Mouse (Mus musculus) hindbrain, postnatal 0 days (tissue): Measurements from ENCODE around the gene Lrrfip1. TPM values are rescaled to one million over a fixed set of nuclear protein-coding genes. Genes with fewer than 3 reads are reported as not detected.

Source experiments
- ATAC-seq: fragments of 200-750 bp; cut with Nextera tagmentation; 2 replicates; pipeline ENCODE4 v1.8.0; 2017; ENCODE audit warnings: mild to moderate bottlenecking, moderate TSS enrichment, moderate library complexity
- DNase-seq: peaks from one replicate; pipeline ENCODE4 v3.0.0-alpha.2; 2015; ENCODE audit warnings: low spot score
- H3K27ac ChIP-seq: fragments of 300-500 bp; sonication (generic); 2 replicates; pipeline ENCODE4 v1.5.1; 2014; ENCODE audit warnings: mild to moderate bottlenecking
- H3K27me3 ChIP-seq: fragments of 300-500 bp; sonication (generic); 2 replicates; pipeline ENCODE4 v1.6.1; 2014; ENCODE audit warnings: low read length, mixed read lengths; ENCODE audit not compliant: insufficient read depth
- H3K36me3 ChIP-seq: fragments of 300-500 bp; sonication (generic); 2 replicates; pipeline ENCODE4 v1.6.1; 2014; ENCODE audit warnings: low read length, mixed read lengths; ENCODE audit not compliant: insufficient read depth
- H3K4me1 ChIP-seq: fragments of 300-500 bp; sonication (generic); 2 replicates; pipeline ENCODE4 v1.6.1; 2014; ENCODE audit warnings: antibody characterized with exemption, low read length, mixed read lengths; ENCODE audit not compliant: insufficient read depth
- H3K4me2 ChIP-seq: fragments of 300-500 bp; sonication (generic); 2 replicates; pipeline ENCODE4 v1.6.1; 2014; ENCODE audit warnings: low read depth, mild to moderate bottlenecking, low read length, moderate library complexity, mixed read lengths
- H3K4me3 ChIP-seq: fragments of 300-500 bp; sonication (generic); 2 replicates; pipeline ENCODE4 v1.5.1; 2014; ENCODE audit warnings: low read length
- H3K9ac ChIP-seq: fragments of 300-500 bp; sonication (generic); replicated peaks from 2 replicates; pipeline ENCODE4 v1.6.1; 2014; ENCODE audit warnings: mild to moderate bottlenecking, low read length, moderate library complexity, mixed read lengths
- H3K9me3 ChIP-seq: fragments of 300-500 bp; sonication (generic); 2 replicates; pipeline ENCODE4 v1.6.1; 2016; ENCODE audit warnings: low read length, mixed read lengths
- CTCF ChIP-seq: IDR thresholded peaks from 2 replicates; pipeline ENCODE4 v1.5.1; 2016; ENCODE audit warnings: antibody characterized with exemption, control low read depth, low read depth
- WGBS: fragments of 180-500 bp; shearing (Covaris S2); extraction: QIAGEN DNeasy Blood & Tissue Kit; methylation state at CpG from one replicate; pipeline ENCODE4 v1.1.7; 2014; 5-methylcytosine and 5-hydroxymethylcytosine counted together
- polyA plus RNA-seq: library from polyadenylated mRNA; unstranded; fragments of >200 nt; fragmentation: Nextera tagmentation; extraction: Ambion mirVana; gene quantifications from 2 replicates; pipeline ENCODE4 v1.2.1, GENCODE M21; 2015
- total RNA-seq: library from RNA; depleted of rRNA; stranded (reverse); fragments of >200 nt; gene quantifications from 2 replicates; pipeline ENCODE4 v1.2.3, GENCODE M21; 2014

Lrrfip1 gene
- total and polyA plus RNA-seq, 2 experiments from 2014 or later = 26.9 to 37.5 TPM

DNA sequence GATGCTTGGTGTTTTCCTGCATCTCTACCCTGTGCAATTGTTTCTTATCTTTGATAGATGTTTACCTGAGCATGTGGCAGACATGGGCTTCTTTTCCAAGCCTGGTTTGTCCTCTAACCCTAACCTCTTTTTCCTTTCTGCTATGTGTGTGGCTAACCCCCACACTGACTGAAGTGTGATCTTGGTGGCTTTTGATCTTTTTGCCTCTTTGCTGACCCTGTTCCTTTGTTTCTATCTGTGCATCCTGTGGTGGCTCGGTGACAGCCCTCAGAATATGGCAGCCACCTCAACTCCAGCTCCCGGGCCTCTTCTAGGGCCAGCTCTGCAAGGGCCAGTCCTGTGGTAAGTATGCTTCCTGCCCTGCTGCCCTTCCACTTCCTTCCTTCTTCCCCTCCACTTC is 94.8 kb downstream of the Lrrfip1 start:
- DNase-seq (no peak), ATAC-seq (no peak)
- Histone ChIP-seq H3K4me2 (no peak overlapping the region), H3K9me3 (no peaks in the 10 kb centered on the region), H3K4me3 (no peak overlapping the region), H3K36me3 (no peaks in the 10 kb centered on the region), H3K27ac (no peak overlapping the region), H3K27me3 (no peaks in the 10 kb centered on the region), H3K4me1 (no peaks in the 10 kb centered on the region), H3K9ac (no peak overlapping the region)
- 40% methylated on average over 2 of the region's 2 CpGs for WGBS
- no peak for TF ChIP-seq CTCF

DNA sequence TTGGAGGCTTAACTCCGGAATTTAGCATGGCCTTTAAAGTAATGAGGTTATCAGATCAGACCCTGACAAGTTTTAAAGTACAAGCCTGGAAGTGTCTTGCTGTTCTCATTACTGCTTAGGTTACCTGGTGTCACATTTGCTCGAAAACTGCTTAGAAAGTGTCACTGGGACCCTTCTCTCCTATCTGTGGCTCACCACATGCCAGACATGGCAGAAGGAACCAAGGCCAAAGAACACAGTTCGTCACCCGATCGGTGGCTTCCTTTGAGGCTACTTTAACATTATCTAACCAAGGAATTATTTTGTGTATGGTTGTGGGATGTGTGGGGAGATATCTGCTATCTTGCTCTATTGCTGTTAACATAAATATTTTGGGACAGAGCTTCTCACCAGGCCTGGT is 95.5 kb downstream of the Lrrfip1 start:
- Histone ChIP-seq H3K9ac (no peak overlapping the region), H3K9me3 (no peaks in the 10 kb centered on the region), H3K27me3 (no peaks in the 10 kb centered on the region), H3K4me2 (no peak overlapping the region), H3K4me1 (no peaks in the 10 kb centered on the region), H3K27ac (no peak overlapping the region), H3K4me3 (no peak overlapping the region), H3K36me3 (no peaks in the 10 kb centered on the region)
- no peak for DNase-seq
- WGBS = 91% methylated on average over 5 of the region's 5 CpGs
- TF ChIP-seq CTCF = no peak
- no peak for ATAC-seq

GRCm38 (mm10) chr1:91095258-91095657 is 96.7 kb downstream of the Lrrfip1 start:
- no peak for DNase-seq
- H3K9me3 ChIP-seq = no peaks in the 10 kb centered on the region
- H3K4me2 ChIP-seq = no peak overlapping the region
- no peak overlapping the region for H3K4me3 ChIP-seq
- no peaks in the 10 kb centered on the region for H3K4me1 ChIP-seq
- no peak for TF ChIP-seq CTCF
- H3K36me3 ChIP-seq = no peaks in the 10 kb centered on the region; the same call in 1 of the 2 replicates
- no peaks in the 10 kb centered on the region for H3K27me3 ChIP-seq
- 84% methylated on average over 3 of the region's 3 CpGs for WGBS
- no peak for ATAC-seq
- H3K27ac ChIP-seq = no peak overlapping the region
- H3K9ac ChIP-seq = no peak overlapping the region

DNA sequence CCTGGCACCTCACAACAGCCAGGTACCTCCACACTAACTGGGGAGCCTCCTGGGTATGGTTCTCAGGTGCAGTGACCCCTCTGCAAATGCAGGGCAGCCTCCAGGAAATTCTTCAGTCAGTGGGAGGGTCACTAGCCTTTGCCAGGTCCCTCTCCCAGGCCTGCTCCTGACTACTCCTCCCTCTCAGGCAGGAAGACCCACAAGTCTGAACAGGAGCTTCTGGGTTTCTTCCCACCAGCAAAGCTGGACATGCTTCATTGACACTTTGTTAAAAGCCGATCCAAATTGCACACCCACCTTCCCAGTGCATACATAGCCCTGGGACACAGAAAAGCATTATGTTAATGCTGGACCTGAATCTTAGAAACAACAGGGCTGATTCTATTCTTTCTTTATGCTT is 97.3 kb downstream of the Lrrfip1 start:
- no peak for ATAC-seq
- WGBS = 51% methylated on average over 1 of the region's 1 CpGs

DNA sequence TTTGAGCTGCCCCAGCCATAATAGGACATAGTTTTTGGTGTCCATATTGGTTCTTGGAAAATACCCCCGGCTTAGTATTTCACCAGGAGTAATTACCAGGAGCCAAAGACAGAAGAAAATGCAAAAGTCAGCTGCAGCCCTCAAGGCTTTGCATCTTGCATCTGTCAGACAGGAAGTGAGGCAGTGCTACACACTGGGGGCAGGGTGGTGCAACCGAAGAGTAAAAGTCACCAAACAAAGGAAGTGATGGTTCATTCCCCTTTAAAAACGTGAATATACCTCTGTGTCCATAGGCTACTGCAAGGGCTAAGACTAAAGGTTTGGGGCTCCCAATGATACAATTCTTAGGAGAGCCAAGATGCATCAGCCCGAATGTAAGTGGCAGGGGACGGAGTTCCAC is 98.0 kb downstream of the Lrrfip1 start:
- Histone ChIP-seq H3K9ac (no peak overlapping the region), H3K27ac (no peak overlapping the region), H3K27me3 (no peaks in the 10 kb centered on the region), H3K4me2 (no peak overlapping the region), H3K36me3 (no peaks in the 10 kb centered on the region; the same call in 1 of the 2 replicates), H3K4me1 (no peaks in the 10 kb centered on the region), H3K4me3 (no peak overlapping the region), H3K9me3 (no peaks in the 10 kb centered on the region)
- ATAC-seq = no peak
- 79% methylated on average over 5 of the region's 5 CpGs for WGBS
- no peak for DNase-seq
- TF ChIP-seq CTCF = no peak

More for the DNA sequence above, 97.3 kb downstream of the Lrrfip1 start:
- Histone ChIP-seq H3K4me3 (no peak overlapping the region), H3K27me3 (no peaks in the 10 kb centered on the region), H3K9ac (no peak overlapping the region), H3K36me3 (no peaks in the 10 kb centered on the region; the same call in 1 of the 2 replicates), H3K4me1 (no peaks in the 10 kb centered on the region), H3K27ac (no peak overlapping the region), H3K4me2 (no peak overlapping the region), H3K9me3 (no peaks in the 10 kb centered on the region)
- no peak for DNase-seq
- TF ChIP-seq CTCF = no peak

GRCm38 (mm10) chr1:91097283-91097834 is 98.8 kb downstream of the Lrrfip1 start:
- Histone ChIP-seq H3K36me3 (no peaks in the 10 kb centered on the region; the same call in 1 of the 2 replicates), H3K4me1 (no peaks in the 10 kb centered on the region), H3K4me2 (no peak overlapping the region), H3K27me3 (no peaks in the 10 kb centered on the region), H3K4me3 (no peak overlapping the region), H3K9me3 (no peaks in the 10 kb centered on the region), H3K27ac (no peak overlapping the region), H3K9ac (no peak overlapping the region)
- DNase-seq (no peak), ATAC-seq (no peak)
- TF ChIP-seq CTCF = no peak
- WGBS = 94% methylated on average over 11 of the region's 11 CpGs

DNA sequence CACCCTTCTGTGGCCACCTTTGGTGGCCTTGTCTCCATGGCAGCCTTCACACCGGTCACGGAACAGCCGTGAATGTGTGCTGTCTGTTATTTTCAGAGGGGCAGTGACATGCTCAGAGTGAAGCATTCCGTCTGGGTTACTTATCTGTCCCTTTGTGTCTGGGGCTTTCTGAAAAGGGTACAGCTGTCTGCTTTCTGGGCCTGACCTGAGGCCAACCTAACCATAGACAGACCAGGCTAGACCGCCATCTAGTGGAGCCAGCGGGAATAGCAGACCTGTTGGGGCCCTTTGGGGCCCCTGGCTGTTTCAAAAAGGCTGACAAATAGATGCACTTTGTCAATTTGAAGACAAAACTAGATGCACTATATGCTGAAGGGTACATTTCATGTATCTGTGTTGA is 100.3 kb downstream of the Lrrfip1 start:
- Histone ChIP-seq H3K4me1 (no peaks in the 10 kb centered on the region), H3K9ac (no peak overlapping the region), H3K4me2 (no peak overlapping the region), H3K27me3 (no peaks in the 10 kb centered on the region), H3K36me3 (peaks cover 4% of the 10 kb centered on the region; the same call in 1 of the 2 replicates), H3K27ac (0 out of 2 replicates have a peak overlapping the region, but pooled peaks have one; percentile 11), H3K4me3 (no peak overlapping the region), H3K9me3 (no peaks in the 10 kb centered on the region)
- ATAC-seq (peak; percentile 73), DNase-seq (peak; percentile 76)
- 7% methylated on average over 6 of the region's 6 CpGs for WGBS
- peak; percentile 86 for TF ChIP-seq CTCF
